Mouse (Mus musculus) heart, embryonic 15.5 days (tissue): ENCODE data around the gene Hsp90aa1. TPM values are rescaled to one million over a fixed set of nuclear protein-coding genes. Genes with fewer than 3 reads are reported as not detected.
"Not testable (repeated sequence)": the region's sequence is repeated elsewhere in the genome, so short reads cannot be mapped to it uniquely, and the experiment has no call there.

Experiments used
- ATAC-seq: fragments of 200-750 bp; cut with Nextera tagmentation; replicated peaks from 2 replicates; pipeline ENCODE4 v1.8.0; 2017; ENCODE audit warnings: low read depth, moderate TSS enrichment; ENCODE audit not compliant: insufficient number of reproducible peaks, insufficient read depth, low FRiP score
- H3K27ac ChIP-seq: fragments of 300-500 bp; sonication (generic); 2 replicates; pipeline ENCODE4 v1.5.1; 2015; ENCODE audit warnings: mild to moderate bottlenecking, inconsistent platforms
- H3K27me3 ChIP-seq: fragments of 300-500 bp; sonication (generic); 2 replicates; pipeline ENCODE4 v1.6.1; 2015; ENCODE audit warnings: inconsistent platforms
- H3K36me3 ChIP-seq: fragments of 300-500 bp; sonication (generic); 2 replicates; pipeline ENCODE4 v1.6.1; 2015; ENCODE audit warnings: mild to moderate bottlenecking, inconsistent platforms
- H3K4me1 ChIP-seq: fragments of 300-500 bp; sonication (generic); replicated peaks from 2 replicates; pipeline ENCODE4 v1.6.1; 2015; ENCODE audit warnings: inconsistent platforms
- H3K4me2 ChIP-seq: fragments of 300-500 bp; sonication (generic); 2 replicates; pipeline ENCODE4 v1.6.1; 2015; ENCODE audit warnings: inconsistent platforms, mild to moderate bottlenecking, moderate library complexity
- H3K4me3 ChIP-seq: fragments of 300-500 bp; sonication (generic); 2 replicates; pipeline ENCODE4 v1.5.1; 2015; ENCODE audit warnings: mild to moderate bottlenecking, inconsistent platforms
- H3K9ac ChIP-seq: fragments of 300-500 bp; sonication (generic); 2 replicates; pipeline ENCODE4 v1.6.1; 2015; ENCODE audit warnings: mild to moderate bottlenecking, inconsistent platforms
- H3K9me3 ChIP-seq: fragments of 300-500 bp; sonication (generic); replicated peaks from 2 replicates; pipeline ENCODE4 v1.6.1; 2016; ENCODE audit warnings: inconsistent platforms
- WGBS: fragments of 180-500 bp; shearing (Covaris S2); methylation state at CpG from one replicate; pipeline ENCODE4 v1.1.7; 2015; ENCODE audit warnings: mixed read lengths; 5-methylcytosine and 5-hydroxymethylcytosine counted together
- polyA plus RNA-seq: library from polyadenylated mRNA; unstranded; fragments of >200 nt; fragmentation: Nextera tagmentation; extraction: Ambion mirVana; gene quantifications from 2 replicates; pipeline ENCODE4 v1.2.1, GENCODE M21; 2015

Hsp90aa1 gene
- polyA plus RNA-seq, result 595 and 603 TPM in 2 replicates

DNA sequence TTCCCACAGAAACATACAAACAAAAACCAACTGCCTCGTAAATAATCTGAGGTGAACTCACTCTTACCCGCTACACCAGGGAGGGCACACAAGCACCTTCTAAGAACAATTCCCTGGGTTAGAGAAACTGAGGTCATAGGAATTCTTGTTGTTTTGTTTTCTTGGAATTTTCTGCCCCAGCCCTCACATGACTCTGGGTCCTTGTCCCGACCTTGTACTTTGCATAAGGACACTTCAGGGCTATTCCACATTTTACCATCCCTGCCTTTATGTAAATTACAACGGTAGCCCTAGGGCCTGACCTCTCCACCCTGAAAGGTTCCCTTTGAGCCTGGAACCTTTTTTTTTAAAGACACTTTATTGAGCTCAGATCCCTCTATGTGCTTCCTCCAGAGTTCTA, at the start of gene Hsp90aa1:
TSS of gene Hsp90aa1 (minus strand) at position 173 of the 400 bp plus-strand sequence.
- Histone ChIP-seq H3K9me3 (no peaks in the 10 kb centered on the region), H3K4me2 (peak within 1 kb of the TSS; percentile 53), H3K9ac (no peak within 1 kb of the TSS), H3K27me3 (no peaks in the 10 kb centered on the region), H3K4me3 (peak within 1 kb of the TSS; percentile 19; the same call in 1 of the 2 replicates), H3K36me3 (no peaks in the 10 kb centered on the region), H3K4me1 (peaks cover 36% of the 10 kb centered on the region), H3K27ac (peak within 1 kb of the TSS; percentile 57)
- 49% methylated on average over 4 of the region's 4 CpGs for WGBS
- no peak for ATAC-seq

DNA sequence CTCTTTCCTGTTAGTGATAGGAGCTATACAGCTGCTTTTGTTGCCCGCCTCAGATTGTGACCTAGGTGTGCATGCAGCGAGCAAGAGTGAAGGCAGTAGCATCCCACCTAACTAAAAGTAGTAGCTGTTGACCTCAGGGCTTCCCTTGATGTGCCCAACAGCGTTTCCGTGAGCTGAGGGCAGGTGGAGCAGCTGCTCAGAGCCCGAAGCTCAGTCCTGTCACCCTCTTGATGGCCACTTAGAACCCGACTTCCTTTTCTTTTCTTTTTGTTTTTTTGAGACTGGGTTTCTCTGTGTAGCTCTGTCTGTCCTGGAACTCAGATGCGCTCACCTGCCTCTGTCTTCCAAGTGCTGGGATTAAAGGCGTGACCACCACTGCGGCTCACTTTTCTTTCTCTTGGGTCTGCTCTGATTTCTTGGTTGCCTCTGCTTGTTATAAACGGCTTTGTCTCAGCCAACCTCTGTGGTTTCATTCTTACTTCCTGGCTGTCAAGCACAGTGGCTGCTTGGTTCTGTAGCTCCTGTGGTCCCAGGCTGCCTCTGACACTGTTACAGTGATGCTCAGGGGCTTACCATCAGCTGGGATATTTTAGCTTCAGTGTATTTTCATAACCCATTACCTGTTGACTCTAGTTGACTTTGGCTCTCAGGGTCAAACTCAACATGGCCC, 48.4 kb upstream of the Hsp90aa1 start:
- no peak overlapping the region for H3K4me2 ChIP-seq
- H3K27me3 ChIP-seq, result no peaks in the 10 kb centered on the region
- no peak overlapping the region for H3K4me3 ChIP-seq
- H3K27ac ChIP-seq, result no peak overlapping the region
- H3K9me3 ChIP-seq, result no peaks in the 10 kb centered on the region
- 0 out of 2 replicates have a peak, but pooled peaks cover 2% of the 10 kb centered on the region for H3K4me1 ChIP-seq
- no peak for ATAC-seq
- peaks cover 7% of the 10 kb centered on the region; the same call in 1 of the 2 replicates for H3K36me3 ChIP-seq
- 67% methylated on average over 10 of the region's 10 CpGs for WGBS
- no peak overlapping the region for H3K9ac ChIP-seq

GRCm38 (mm10) chr12:110738158-110738921, 35.8 kb upstream of the Hsp90aa1 start:
- under 1% methylated on average over 71 of the region's 72 CpGs for whole genome bisulfite sequencing
- Histone ChIP-seq H3K27ac (peak overlapping the region; percentile 75), H3K4me2 (peak overlapping the region; percentile 86), H3K36me3 (no peaks in the 10 kb centered on the region), H3K4me1 (peaks cover 19% of the 10 kb centered on the region), H3K9me3 (no peaks in the 10 kb centered on the region), H3K27me3 (0 out of 2 replicates have a peak, but pooled peaks cover 6% of the 10 kb centered on the region), H3K4me3 (peak overlapping the region; percentile 89), H3K9ac (peak overlapping the region; percentile 92)
- peak; percentile 1 for ATAC-seq

- Histone ChIP-seq H3K9ac (peak within 1 kb of the TSS; percentile 92), H3K4me2 (peak within 1 kb of the TSS; percentile 86), H3K27me3 (0 out of 2 replicates have a peak, but pooled peaks cover 6% of the 10 kb centered on the region), H3K4me3 (peak within 1 kb of the TSS; percentile 89), H3K27ac (peak within 1 kb of the TSS; percentile 75), H3K36me3 (no peaks in the 10 kb centered on the region), H3K9me3 (no peaks in the 10 kb centered on the region), H3K4me1 (peaks cover 19% of the 10 kb centered on the region)
- WGBS, result 1% methylated on average over 69 of the region's 69 CpGs
- ATAC-seq, result peak; percentile 98
Observed at GRCm38 (mm10) chr12:110737170-110738157, 34.9 kb upstream of the Hsp90aa1 start, which contains the start of gene Wdr20. Gene Wdr20, plus strand, starts transcription at chr12:110737944.

- Histone ChIP-seq H3K36me3 (no peaks in the 10 kb centered on the region), H3K27ac (no peak overlapping the region), H3K9me3 (no peaks in the 10 kb centered on the region), H3K4me2 (peak overlapping the region; percentile 77), H3K27me3 (0 out of 2 replicates have a peak, but pooled peaks cover 6% of the 10 kb centered on the region), H3K9ac (peak overlapping the region; percentile 67; the same call in 1 of the 2 replicates), H3K4me3 (peak overlapping the region; percentile 89), H3K4me1 (peaks cover 19% of the 10 kb centered on the region)
- WGBS, result 12% methylated on average over 4 of the region's 4 CpGs
- ATAC-seq, result no peak
Observed at GRCm38 (mm10) chr12:110736641-110737040, 34.1 kb upstream of the Hsp90aa1 start.

GRCm38 (mm10) chr12:110733254-110733653, 30.7 kb upstream of the Hsp90aa1 start:
- H3K4me1 ChIP-seq, H3K9me3 ChIP-seq, H3K9ac ChIP-seq, ATAC-seq, H3K27me3 ChIP-seq, H3K36me3 ChIP-seq, H3K27ac ChIP-seq, H3K4me3 ChIP-seq, H3K4me2 ChIP-seq: not testable (repeated sequence)
- WGBS, result 95% methylated on average over 3 of the region's 3 CpGs

GRCm38 (mm10) chr12:110726428-110726827, 23.9 kb upstream of the Hsp90aa1 start:
- Histone ChIP-seq H3K4me3 (no peak overlapping the region), H3K4me1 (no peaks in the 10 kb centered on the region), H3K4me2 (no peak overlapping the region), H3K27me3 (no peaks in the 10 kb centered on the region), H3K36me3 (no peaks in the 10 kb centered on the region), H3K9ac (no peak overlapping the region), H3K9me3 (no peaks in the 10 kb centered on the region), H3K27ac (no peak overlapping the region)
- ATAC-seq, result no peak
- WGBS, result 45% methylated on average over 1 of the region's 1 CpGs

DNA sequence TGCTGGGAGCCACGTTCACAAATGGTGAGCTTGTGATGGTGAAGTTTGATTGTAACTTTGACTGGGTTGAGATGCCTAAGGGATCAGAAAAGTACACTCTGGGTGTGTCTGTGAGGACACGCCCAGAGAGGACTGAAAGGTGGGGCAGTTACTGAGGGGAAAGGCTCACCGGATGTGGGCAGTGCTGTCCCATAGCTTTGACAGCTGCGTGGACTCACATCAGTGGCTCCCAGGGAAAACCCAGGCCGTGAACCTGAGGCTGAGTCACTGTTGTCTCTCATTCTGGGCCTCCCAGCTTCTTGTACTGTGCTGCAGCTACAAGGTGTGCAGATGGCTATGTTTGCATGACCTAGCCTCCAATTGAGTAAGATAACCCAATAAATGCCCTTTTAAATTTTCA, 23.0 kb upstream of the Hsp90aa1 start:
- Histone ChIP-seq H3K4me2 (no peak overlapping the region), H3K27me3 (0 out of 2 replicates have a peak, but pooled peaks cover 1% of the 10 kb centered on the region), H3K36me3 (no peaks in the 10 kb centered on the region), H3K27ac (no peak overlapping the region), H3K9ac (no peak overlapping the region), H3K4me1 (no peaks in the 10 kb centered on the region), H3K9me3 (no peaks in the 10 kb centered on the region), H3K4me3 (no peak overlapping the region)
- no peak for ATAC-seq
- 83% methylated on average over 5 of the region's 5 CpGs for WGBS

DNA sequence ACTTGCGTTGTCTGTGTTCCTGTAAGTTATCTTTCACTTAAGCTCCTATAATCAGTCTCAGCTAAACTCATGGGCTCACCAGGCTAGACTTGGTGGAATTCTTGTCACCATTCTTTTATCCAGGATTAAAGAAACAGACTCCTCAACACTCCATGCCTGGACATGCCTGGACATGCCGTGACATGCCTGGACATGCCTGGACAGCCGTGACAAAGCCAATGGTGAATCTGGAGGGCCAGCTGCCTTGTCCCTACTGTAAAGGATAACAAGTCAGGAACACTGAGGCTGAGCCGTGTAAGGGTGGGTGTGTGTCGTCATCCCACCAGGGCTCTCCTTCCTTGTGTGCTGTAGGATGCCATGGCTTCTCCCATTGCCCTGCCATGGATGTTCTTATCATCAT, 22.5 kb upstream of the Hsp90aa1 start:
- H3K9me3 ChIP-seq, result no peaks in the 10 kb centered on the region
- H3K36me3 ChIP-seq, result no peaks in the 10 kb centered on the region
- no peak overlapping the region for H3K9ac ChIP-seq
- H3K4me2 ChIP-seq, result no peak overlapping the region
- H3K4me1 ChIP-seq, result no peaks in the 10 kb centered on the region
- 0 out of 2 replicates have a peak, but pooled peaks cover 6% of the 10 kb centered on the region for H3K27me3 ChIP-seq
- WGBS, result 81% methylated on average over 5 of the region's 5 CpGs
- H3K4me3 ChIP-seq, result no peak overlapping the region
- no peak for ATAC-seq
- H3K27ac ChIP-seq, result no peak overlapping the region

DNA sequence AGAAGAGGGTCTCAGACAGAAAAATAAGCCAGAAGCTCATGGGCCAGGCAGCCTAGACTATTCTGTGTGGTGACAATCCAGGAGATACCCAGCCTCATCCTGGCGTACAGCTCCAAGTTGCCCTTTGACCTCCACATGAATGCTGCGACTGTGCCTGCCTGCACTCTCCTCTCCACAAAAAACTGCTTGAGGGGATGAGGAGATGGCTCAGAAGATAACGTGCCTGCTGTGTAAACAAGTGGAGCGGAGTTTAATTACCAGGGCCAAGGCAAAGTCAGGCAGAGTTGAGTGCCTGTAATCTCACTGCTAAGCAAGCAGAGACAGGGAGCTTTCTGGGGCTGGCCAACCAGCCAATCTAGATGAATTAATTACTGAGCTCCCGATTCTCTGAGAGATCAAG, 13.5 kb upstream of the Hsp90aa1 start:
- H3K4me2 ChIP-seq, result no peak overlapping the region
- H3K4me3 ChIP-seq, result no peak overlapping the region
- H3K9ac ChIP-seq, result no peak overlapping the region
- 21% methylated on average over 5 of the region's 5 CpGs for WGBS
- peaks cover 11% of the 10 kb centered on the region for H3K27me3 ChIP-seq
- no peak for ATAC-seq
- no peaks in the 10 kb centered on the region for H3K9me3 ChIP-seq
- H3K4me1 ChIP-seq, result no peaks in the 10 kb centered on the region
- H3K27ac ChIP-seq, result no peak overlapping the region
- no peaks in the 10 kb centered on the region for H3K36me3 ChIP-seq
